Mouse (Mus musculus): ENCODE results near the gene Cntnap2.
"Not testable (repeated sequence)": the region's sequence is repeated elsewhere in the genome, so short reads cannot be mapped to it uniquely, and the experiment has no call there.

Gene Cntnap2

DNA sequence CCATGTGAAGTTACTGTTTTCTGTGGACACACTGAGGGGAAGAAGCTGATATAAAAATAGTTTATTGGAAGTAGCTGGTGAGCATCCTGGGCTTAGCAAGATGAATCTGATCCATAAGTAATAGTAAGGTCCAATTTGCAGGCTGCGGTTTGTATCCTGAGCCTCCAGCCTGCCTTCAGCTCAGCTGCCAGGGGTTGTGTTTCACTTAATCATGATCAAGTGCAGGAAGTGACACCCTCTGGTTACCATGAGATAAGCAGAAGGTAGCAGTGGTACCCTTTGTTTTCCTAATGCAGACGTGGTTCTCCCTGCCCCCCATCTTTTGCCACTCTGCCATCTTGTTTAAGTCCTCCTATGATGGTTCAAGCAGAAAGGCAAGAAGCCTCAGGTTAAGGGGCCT lies 1181.2 kb downstream of the Cntnap2 start:
- DNase-seq (ENCODE audit: low spot score in 2 of 2): no peak

DNA sequence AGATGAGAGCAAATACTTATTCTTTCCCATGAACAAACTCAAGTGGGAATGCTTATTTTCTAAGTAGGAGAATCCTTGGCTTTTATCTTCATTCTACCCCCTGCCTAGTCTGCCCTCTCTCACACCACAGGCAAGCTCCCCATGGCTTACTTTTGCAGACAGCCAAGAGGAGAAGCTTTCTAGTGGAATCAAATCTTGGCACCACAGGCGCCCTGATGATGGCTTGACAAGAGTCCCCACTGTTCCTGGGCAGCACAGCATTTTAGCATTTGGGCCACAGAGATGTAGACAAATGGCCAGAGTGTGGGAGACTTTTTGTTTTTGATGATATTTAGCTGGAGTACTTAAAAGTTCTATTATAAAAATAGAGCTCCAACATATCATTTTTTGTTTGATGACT lies 1204.0 kb downstream of the Cntnap2 start:
- DNase-seq (ENCODE audit: low spot score in 2 of 2): no peak

DNA sequence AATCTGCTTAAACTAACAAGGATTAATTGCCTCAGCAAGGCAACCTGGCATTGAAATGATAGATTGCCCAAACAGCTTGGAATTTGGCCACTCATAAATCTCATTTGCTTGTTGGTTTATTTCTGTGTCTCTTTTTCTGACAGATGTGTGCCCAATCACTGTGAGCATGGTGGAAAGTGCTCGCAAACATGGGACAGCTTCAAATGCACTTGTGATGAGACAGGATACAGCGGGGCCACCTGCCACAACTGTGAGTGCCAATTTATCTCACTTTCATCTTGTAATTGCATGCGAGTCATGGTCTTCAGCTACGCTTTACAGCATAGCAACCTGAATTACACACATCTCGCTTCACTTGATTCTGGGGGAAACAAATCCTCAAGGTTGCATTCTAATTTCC lies 1287.8 kb downstream of the Cntnap2 start:
- no peak for DNase-seq (ENCODE audit: low spot score in 2 of 2)

DNA sequence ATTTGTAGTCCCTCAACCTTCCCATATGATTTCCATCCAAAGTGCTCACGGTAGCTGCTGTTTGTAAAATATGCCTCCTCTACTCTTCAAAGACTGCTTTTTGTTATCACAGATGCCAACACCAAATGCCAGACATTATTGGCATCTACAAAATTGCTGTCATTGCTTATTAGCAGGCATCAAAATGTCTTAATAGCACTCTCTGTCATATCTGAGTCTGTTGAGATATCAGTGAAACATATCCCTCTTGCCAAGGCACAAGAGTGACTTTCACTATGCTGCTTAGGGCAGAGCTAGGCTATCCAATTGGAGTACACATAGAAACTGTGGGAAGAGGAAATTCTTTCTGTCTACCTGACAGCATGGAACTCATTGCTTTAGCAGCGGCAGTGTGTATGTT lies 1301.9 kb downstream of the Cntnap2 start:
- no peak for DNase-seq (ENCODE audit: low spot score in 2 of 2)

DNA sequence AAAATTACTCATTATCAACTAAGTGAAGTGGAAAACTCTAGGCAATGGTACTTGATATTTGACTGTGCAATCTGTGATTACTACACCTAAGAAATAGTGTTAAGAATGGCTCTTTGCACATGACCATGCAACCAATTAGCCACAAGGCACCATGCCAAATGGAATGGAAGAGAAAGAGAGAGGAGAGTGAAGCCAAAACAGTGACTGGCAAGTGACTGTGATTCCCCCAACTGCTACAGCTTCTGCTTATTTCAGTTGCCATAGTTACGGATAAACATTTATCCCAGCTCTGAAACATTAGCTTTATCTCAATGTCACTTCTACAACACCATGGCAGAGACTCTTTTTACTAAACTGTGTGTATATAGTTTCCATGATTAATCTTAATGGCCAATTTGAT lies 1303.0 kb downstream of the Cntnap2 start:
- no peak for DNase-seq (ENCODE audit: low spot score in 2 of 2)

DNA sequence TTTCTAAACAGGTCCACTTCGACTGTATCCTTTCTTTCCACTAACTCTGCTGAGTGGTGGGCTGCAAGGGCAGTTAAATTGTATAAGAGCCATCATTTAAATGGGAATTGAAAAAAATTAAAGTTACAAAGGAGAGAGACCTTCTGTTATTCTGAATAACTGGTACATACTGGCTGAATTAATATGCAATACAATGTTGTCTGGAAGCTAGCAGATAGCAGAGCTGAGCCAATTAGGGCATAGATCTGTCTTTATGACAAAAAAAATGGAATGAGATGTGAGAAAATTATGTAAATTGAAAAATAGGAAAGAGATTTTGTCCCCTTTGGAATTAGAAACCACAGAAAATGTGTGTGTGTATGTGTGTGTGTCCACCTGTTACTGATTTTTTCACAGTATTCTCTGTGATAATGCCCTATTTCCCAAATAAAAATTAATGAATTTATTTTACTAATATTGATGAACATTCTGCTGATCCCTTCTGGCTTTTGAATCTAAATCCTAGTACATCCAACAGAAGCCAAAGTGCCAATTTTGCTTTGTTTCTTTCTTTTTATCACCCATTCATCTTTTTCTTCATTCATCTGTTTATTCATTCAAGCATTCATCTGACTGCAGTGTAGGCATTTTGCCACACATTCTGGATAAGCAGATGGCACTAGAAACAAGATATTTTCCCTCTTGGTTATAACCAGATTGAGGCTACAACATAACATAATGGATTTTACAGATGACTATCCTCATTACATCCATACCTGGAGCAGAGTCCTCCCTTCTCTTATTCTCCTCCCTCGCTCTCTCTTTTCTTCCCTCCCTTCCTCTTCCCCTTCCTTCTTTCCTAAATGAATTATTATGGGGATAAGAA lies 1339.8 kb downstream of the Cntnap2 start:
- no peak for DNase-seq (ENCODE audit: low spot score in 2 of 2)

DNA sequence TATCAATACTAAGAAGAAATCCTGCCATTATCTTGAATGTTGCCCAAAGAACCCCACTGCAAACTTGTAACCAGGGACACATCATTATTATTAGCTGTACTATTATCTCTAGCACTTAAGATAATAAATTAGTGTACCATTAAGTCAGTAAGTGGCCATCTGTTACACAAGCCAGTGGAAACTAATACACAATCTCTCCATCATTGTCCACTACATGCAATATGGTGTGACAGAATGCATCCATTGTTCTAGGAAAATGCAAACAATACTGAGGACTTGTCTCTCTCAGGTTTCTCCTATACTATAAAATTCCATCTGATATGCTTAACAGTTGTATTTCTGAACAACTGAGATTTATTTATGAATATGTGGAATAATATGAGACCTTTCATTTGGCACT lies 1355.0 kb downstream of the Cntnap2 start:
- DNase-seq (ENCODE audit: low spot score in 2 of 2): no peak

DNA sequence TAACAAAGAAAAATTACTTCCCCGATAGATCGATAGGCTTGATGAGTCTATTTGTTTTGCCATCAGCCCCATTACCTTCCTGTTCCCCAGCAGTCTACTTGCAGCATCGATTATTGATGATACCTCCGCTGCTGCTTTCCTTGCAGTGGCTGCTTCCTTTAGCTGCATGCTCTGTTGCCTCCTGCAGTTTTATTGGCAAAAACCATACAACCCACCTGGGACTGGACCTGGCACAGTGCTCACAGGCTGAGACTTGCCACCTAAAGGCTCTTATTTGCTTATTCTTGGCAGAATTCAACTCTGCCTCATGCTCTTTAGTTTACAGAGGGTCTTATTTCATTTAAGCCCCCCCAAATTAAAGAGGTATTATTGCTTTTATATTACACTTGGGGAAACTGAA lies 1355.4 kb downstream of the Cntnap2 start:
- DNase-seq (ENCODE audit: low spot score in 2 of 2): no peak

DNA sequence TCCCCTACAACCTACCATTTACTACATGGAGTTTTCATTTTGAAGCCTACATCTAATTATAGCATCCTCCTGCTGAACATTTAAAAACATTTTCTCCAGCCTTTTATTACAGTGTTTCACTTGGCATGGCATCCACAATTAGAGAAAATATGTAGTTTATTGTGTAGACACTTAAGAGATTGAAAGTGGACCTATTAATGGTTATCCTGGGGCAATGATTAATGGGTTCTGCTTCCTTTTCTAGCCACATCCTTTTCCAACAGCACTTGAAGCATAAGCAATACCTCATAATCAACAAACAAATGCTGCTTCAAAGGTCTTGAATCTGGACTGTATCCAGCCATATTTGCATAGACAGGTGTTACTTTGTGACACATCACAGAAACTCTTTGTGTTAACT lies 1360.7 kb downstream of the Cntnap2 start:
- DNase-seq (ENCODE audit: low spot score in 2 of 2): no peak

DNA sequence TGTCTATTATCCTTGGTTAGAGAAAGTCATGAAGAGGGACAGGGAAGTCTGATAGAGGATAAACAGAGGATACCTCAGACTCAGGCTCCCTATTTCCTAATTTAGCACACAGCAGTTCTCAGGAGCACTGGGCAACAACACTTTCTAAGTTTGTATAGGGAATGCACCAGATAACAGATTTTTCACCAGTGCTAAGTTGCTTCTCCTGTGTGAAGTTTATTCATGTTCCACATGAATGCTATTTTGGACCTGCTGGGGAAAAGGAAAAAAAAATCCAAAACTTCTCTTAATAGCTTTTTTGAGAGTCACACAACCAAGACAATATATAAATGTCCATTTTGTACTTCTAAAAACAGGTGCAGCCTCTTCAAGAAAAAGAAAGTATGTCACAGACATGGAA lies 1361.2 kb downstream of the Cntnap2 start:
- DNase-seq (ENCODE audit: low spot score in 2 of 2): no peak

DNA sequence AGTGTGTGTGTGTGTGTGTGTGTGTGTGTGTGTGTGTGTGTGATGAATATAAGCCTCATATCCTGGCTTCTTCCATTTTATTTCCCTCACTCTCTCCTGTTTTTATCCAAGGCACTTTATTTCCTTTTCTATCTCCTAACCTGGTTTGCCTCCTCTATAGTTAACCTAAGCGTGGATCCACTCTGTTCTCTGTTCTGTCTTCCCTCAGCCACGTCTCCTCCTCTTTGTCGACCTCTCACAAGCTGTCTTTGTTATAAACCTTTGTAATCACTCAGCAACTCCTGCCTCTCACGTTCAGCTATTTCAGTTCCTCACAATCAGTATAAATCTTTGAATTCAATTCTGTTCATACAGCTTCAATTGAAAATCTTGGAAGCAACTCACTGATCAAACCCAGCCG lies 1369.1 kb downstream of the Cntnap2 start:
- DNase-seq (ENCODE audit: low spot score in 2 of 2): no peak

DNA sequence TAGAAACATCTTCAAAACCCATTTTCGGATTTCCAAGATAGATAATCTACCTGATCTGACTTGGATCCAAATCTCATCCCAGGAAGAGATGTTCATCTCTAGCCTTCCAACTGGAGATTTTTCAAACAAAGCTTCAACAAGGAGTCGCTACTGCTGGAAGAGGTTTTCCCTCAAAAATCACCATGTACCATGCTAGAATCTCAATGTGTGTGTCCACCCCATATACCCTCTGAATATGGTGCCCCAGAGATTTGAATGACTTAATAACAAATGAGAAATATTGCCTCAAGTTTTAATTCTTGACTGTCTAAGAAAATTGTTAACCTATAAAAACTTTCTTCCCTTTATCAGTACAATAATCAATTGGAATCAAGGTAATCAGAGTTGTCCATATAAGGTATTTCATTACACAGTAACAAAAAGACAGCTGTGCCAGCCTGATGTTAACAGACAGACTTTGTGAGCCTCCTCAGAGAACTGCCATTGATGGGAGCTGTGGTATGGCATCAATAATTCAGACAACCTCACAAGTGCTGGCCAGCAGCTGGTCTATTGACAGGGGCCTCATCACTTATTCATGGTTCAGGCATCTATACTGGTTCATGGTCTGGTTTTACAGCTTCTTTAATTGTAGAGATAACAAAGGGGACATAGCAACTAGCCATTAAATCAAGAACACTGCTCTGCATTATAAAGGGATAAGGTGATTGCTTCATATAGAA lies 1391.9 kb downstream of the Cntnap2 start:
- no peak for DNase-seq (ENCODE audit: low spot score in 2 of 2)

DNA sequence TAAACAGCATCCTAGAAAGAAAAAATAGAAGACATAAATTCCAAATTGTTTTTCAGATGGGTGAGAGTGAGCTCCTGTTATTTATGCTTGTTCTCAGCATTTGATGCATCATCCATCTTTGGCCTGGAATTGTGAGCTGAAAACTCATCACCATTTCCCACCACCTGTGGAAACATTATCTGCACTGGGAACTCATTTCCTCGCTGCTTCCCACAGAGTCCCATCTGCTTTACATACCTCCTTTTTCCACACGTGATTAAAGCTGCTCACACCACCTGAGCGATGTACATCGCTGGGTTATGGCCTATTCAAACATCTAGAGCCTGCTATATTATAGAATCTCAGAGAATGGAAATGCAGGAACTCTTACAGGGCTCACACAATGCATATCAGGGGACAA lies 1413.5 kb downstream of the Cntnap2 start:
- no peak for DNase-seq (ENCODE audit: low spot score in 2 of 2)

DNA sequence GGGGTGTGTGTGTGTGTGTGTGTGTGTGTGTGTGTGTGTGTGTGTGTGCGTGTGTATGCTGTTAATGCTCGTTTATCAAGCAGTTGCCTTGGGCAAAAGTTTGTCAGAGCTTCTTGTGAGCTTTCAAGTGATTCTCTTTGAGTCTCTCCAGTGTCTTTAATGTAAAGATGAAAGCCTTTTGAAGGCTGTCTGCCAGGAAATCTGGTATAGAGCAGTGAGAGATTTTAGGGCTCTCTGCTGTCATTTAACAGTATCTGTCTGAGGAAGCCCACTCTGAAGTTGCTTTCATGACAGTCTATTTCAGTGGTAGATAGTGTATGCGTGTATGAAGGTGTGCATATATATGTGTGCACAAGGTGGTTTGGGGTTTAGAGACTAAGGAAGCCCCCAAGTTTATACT lies 1425.2 kb downstream of the Cntnap2 start:
- DNase-seq (ENCODE audit: low spot score in 2 of 2): no peak

DNA sequence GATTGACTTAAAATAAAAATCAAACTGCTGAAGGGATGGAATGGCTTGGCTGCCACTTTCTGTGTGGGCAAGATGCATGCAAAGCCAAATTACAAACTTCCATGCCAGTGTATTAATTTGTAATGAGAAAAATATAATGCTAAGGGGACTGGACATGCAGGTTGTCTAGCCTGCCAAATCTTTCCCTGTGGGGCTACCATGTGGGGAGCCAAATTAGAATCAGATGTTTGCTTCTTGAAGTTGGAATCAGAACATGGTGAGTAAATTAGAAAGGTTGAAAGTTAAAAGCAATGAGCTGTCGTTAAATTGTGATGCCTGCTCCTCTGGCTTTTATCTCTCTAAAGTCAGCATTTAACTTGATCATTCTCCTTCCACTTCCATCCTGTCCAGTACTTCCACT lies 1443.6 kb downstream of the Cntnap2 start:
- DNase-seq (ENCODE audit: low spot score in 2 of 2): no peak

DNA sequence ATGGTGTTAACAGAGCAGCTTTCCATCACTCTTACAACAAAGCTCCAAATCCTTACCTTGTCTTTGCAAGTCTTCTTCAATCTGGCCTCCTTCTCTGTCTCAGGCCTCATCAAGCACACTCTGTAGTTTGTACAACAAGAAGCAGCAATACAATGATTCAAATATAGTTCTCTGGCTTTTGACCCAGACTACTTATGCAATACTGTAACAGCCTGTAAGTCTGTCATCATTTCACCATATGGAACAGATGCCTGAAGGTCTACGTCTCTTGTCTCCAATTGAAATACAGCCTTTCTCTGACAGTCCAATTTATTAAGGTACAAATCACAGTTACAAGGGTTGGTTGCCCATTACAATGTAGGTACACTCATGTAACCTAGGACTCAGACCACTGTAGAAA lies 1453.7 kb downstream of the Cntnap2 start:
- no peak for DNase-seq (ENCODE audit: low spot score in 2 of 2)

DNA sequence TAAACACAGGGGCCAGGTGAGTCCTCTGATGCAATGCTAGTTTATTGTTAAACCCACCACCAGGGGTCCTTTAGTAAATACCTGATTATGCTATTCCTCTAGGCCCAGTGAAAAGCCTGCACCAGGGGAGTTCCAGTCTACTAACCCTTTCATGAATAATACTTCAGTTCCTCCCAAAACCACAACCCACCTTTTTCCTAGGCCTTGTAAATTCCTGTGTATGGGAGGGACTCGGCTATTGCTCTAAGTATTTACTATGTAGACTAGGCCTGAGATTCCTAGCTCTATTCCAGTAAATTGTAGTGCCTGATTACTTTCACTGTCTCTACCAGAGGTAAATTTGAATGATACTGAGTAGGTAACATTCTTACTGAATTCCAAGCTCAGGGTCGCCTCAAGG lies 1478.4 kb downstream of the Cntnap2 start:
- not testable (repeated sequence) for DNase-seq (ENCODE audit: low spot score in 2 of 2)

DNA sequence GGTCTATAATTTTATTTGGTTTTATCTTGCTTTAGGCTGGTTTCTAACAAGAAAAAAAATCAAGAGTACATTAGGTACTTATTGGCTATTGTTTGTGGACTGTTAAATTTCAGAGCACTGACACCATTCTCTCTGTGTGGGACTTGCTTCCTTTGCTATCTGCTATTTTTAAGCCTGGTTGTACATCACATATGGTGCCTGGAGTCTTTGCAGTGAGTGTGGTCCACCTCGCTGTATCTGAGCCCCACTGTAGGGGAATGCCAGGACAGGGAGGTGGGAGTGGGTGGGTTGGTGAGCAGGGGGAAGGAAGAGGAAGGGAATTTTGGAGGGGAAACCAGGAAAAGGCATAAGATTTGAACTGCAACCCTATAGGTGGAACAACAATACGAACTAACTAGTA lies 1504.3 kb downstream of the Cntnap2 start:
- no peak for DNase-seq (ENCODE audit: low spot score in 2 of 2)

DNA sequence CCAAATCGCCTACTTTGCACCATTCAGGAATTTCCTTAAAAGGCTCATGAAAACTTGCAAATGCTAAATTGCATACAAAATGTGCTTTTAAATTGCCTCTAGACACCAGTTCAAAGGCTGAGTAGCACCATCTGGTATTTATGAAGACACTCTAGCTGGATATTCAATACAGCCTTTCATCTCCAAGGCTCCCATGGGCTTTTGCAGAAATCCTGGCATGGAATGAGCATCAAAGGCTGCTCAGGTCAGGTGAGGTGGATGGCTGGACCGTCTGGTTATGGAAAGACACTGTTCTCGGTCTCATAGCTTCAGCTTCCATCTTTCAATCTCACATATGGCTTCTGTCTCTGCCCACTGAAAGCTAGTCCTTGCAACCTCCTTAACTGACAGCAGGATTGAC lies 1515.9 kb downstream of the Cntnap2 start:
- DNase-seq (ENCODE audit: low spot score in 2 of 2): no peak

DNA sequence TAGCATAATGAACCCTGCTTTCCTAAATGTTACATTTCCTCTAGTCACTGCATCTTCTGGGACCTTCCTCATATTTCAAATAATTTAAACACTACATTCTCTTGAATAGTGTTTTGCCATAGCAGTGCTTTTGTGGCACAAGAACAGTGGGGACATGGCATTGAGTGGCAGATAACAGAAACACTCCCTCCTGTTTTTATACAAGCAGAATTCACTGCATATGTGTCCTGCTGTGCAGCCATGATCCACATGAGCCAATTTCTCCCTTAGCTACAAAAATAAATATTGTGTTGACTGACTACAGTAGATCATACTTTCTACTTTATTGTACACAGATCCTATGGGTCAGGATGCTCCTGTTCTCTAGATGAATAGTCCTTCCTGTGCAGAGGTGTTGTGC lies 1553.2 kb downstream of the Cntnap2 start:
- no peak for DNase-seq (ENCODE audit: low spot score in 2 of 2)

DNA sequence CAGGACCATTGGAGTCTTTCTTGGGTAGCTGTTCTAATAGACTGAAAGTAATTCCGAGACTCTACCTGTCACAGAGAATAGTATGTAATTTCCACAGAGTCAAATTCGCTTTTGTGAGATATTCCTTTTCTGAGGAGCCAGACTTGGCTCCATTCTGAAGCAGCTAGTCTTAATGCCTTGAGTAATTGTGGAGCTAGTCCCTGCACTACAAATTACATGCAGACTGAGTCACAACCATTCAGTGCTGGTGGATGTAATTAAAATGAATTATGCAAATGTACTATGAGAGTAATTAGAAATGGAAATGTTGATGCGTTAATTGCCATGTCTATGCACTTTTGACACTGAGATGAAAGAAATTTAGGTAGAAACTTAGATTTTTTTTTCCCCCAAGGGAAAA lies 1553.7 kb downstream of the Cntnap2 start:
- no peak for DNase-seq (ENCODE audit: low spot score in 2 of 2)

DNA sequence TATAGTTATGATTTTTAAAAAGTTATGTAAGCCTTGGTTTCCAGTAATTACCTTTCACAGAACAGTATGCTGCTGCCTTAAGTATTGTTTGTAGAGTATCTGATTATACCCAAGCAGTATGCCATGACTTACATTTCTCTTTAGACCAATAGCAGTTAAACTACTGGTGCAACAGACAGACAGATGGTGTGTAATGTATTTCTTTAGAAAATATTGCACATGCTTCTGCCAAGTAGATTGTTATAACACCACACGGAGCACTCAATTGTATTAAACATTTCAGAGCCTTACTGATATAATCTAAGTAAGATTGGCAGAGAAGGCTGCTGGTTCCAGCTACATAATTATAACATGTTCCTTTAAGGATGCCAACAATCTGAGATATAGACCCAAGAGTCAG lies 1609.9 kb downstream of the Cntnap2 start:
- DNase-seq (ENCODE audit: low spot score in 2 of 2): no peak

DNA sequence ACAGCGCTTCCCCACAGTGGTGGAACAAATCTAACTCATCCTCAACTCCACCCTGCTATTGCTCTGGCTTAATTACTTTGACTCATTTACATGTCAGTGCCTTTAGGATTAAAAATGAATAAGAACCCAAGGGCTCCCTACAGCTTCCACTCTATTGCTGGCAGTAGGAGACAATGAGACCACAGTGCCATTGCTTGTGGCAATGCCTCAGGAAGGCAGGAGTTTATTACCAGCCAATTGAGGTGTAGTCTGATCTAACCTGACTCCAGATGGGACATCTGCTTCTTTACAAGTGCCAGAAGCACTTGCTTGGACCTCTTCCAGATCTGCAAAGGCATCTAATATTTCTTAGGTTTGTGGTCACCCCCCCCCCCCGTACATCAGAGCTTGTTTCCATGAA lies 1615.9 kb downstream of the Cntnap2 start:
- DNase-seq (ENCODE audit: low spot score in 2 of 2): no peak
